Mouse (Mus musculus) CD4-positive naive resting alpha-beta T cell, adult 57 days (primary cell): ENCODE measurements around the gene Bmp6. TPM values are rescaled to one million over a fixed set of nuclear protein-coding genes. Genes with fewer than 3 reads are reported as not detected.

Experiments
- total RNA-seq: library from RNA; stranded (reverse); gene quantifications from one replicate; pipeline ENCODE4 v1.2.4, GENCODE M21; 2023

The Bmp6 gene
- 0.30 TPM for total RNA-seq

DNA sequence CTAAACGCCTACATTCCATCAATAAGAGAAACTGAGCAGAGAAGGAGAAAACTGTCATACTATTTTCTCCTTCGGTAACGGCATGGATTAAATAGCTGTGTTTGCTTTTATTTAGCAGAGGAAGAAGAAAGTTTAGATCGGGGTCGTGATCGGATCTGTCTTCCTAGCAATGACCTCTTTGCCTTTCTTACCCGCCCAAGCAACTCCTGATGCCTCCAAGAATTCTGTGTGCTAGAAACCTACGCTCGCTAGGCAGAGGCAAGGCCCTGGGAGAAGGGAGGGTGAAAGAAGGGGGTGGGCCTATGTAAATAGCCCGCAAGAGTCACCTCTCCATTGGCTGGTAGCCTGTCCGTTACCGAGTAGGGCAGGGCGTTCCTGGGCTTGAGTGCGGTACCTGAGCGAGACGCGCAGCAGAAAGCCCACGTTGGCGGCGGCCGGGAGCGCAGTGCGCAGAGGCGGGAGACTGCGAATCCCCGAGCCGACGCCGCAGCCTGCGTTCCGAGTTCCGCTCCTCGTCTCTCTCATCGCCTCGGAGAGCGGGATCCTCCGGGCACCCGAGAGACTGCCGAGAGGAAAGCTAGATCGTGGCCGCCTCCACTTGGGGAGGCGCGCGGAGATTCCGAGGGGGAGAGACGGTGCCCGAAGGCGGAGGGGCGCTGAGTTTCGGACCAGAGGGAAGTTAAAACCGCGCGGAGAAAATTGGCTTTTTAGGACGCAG is at the start of gene Bmp6:
Bmp6 (plus strand) TSS at position 395 of the 718 bp plus-strand sequence.

DNA sequence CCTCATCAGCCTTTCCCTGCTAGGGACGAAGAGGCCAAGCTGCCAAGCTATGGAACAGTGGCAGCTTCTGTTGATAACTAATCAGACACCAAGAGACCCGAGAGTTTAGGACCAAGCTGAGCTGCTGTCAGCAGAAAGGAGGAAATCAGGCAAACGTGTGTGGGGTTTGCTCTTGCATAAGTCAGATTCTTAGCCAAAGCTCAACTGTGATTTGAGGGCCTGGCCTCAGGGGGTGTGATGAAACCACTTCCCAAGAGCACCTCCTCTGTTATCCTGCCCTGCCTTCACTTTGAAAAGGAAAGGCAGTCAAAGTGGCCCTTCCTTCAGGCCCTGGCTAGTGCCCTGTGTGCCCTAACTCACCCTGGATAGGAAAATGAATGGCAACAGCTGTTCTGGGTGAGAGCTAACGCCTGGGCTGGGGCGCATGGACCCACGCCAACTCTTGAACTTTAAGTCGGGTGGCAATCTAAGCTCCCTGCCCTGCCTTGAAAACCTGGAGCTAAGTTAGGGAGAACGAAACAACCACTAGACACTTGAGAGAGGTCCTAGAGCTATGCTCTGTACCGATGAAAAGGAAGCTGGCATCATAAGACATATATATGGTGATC is 183.9 kb downstream of the Bmp6 start, which contains the start of gene Txndc5:
Txndc5 (minus strand) TSS at position 138 of the 608 bp plus-strand sequence.

Other genes with a start within 250 kb of the Bmp6 start
- 0.15 TPM for gene Dsp, start 193.8 kb upstream of the Bmp6 start, total RNA-seq
- 59.2 TPM for gene Snrnp48, start 140.2 kb upstream of the Bmp6 start, total RNA-seq
- gene Txndc5, start 183.7 kb downstream of the Bmp6 start, total RNA-seq: 34.5 TPM